Mouse (Mus musculus): Measurements from ENCODE around the gene Efr3b.

Gene Efr3b

GRCm38 (mm10) chr12:4038061-4039041 is at the start of gene Efr3b:
Gene Efr3b (minus strand): TSS chr12:4038915.
- DNase-seq: peak; percentile 80 to 88

DNA sequence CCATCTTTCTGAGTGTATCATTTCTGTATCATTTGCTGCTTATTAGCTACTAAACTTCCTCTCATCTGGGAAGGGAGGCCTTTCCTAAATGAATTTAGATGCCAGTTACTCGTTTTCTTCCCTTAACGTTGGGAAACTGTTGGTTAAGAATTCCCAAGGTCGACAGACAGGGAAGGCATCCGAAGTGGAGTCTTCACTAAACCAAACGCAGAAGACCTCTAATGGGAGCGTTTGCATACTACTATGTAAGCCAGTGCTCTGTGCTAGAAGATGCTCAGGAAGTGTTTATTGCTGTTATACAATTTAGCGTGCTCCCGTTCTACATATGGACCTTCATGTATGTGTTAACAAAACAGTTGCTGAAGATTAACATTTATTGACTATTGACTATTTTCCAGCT is 44.7 kb upstream of the Efr3b start:
- DNase-seq: no peak

DNA sequence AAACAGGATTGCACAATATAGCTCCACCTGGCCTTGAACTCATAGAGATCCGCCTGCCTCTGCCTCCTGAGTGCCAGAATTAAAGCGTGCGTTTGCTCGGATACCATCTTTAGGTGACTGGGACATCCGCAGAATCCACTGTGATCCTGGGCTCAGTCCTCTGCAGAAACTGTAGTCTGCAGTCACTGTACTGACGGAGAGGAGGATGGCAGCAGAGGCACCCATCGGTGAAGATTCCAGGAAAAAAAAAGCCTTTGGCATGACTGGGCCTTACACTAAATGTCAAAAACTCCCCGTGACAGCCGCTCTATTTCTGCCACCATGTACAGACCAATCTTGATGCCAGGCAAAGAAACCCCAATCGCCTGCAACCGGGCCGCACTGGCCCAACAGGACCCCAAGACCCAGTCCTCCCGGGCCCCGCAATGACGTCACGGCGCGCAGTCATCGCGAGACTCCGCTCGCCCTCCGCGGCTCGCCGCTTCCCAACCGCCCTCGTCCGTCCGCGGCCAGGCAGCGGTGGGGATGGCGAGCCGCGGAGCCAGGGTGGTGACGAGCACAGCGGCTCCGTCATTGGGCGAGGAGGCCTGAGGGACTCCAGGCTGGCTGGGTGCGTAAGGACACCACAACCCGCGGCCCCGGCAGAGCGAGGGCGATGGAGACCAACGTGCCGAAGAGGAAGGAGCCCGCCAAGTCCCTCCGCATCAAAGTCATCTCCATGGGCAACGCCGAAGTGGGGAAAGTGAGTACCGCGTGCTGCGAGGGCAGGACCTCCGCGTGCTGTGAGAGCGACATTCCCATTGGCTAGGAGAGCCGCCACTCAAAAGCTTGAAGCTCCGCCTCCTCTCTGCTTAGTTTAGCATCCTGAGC is 43.7 kb upstream of the Efr3b start, which contains the start of gene Dnajc27:
Dnajc27 (plus strand) TSS at position 452 of the 870 bp plus-strand sequence.
- DNase-seq: peak; percentile 94 to 95

DNA sequence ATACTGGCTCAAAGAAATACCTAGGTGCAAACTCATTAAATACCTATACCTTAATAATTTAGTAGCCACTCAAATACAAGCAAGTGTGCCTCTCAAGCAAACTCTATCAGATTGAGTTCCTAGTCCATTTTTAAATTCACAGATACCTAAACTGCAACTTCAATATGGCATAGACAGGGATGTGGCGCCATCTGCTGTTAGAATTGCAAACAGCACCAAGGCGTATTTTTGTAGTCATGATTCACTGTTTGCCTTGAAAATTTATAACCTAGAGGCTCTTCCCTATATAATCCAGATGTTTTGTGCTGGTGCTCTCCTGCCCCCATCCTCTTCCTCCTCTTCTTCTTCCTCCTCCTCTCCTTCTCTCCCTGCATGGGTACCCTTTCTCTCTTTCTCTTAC is 41.6 kb upstream of the Efr3b start:
- peak; percentile 60 to 72 for DNase-seq

- no peak for DNase-seq
These were observed 39.4 kb upstream of the Efr3b start for GRCm38 (mm10) chr12:4078069-4078468.

GRCm38 (mm10) chr12:4076383-4076782 is 37.7 kb upstream of the Efr3b start:
- no peak for DNase-seq

DNA sequence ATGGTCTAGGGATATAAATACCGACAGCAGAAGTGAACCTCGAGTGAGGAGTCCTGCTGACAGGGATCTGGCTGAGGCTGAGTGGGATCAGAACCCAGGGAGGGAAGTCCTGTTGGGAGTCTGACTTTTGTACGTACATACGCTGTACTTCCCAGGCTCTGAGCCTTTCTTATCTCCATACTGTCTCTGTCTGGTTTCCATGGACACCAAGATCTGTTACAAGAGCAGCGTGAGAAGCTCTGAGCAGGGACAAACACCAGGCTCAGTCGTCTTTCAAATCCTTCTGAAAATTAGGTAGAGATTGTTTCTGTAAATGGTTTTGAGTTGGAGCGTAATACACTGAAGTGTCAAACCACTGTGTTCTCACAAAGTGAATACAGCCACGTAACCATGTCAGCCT is 36.7 kb upstream of the Efr3b start:
- DNase-seq: no peak

GRCm38 (mm10) chr12:4071671-4072070 is 33.0 kb upstream of the Efr3b start:
- DNase-seq: no peak

- DNase-seq: no peak
These were observed 29.8 kb upstream of the Efr3b start for GRCm38 (mm10) chr12:4068551-4068950.

DNA sequence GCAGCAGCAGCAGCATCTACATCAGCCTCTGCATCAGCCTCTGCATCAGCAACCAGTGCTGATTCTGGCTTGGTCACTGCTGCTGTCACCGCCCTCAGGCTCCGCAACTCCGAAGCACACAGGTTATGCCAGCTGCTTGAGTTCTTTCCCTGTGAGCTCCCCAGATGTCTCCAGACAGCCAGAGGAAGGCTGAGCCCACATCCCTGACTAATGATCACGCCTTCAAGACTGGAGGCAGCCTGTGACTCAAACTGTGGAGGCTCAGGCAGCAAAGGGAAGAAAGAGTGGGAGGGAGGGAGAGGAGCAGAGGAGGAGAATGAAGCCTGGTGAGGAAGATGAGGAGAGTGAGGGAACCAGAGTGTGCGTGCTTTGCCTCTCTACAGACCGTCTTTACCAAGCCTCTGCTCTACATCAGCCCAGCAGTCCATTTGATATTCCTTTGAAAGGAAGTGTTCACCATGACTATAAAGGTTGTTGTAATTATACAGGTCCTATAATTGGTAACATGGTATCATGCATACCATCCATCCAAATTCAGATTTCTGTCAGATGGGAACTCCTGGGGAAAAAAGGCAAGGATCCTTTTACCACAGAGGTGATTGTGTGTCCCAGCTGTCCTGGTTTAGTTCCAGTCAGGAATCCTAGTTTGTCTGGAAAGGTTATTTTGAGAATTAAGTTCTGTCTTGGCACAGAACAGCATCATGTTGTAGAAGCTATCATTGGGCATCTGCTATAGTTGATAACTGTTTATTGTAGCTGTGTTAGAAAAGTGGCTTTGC is 28.2 kb upstream of the Efr3b start:
- DNase-seq: no peak

DNA sequence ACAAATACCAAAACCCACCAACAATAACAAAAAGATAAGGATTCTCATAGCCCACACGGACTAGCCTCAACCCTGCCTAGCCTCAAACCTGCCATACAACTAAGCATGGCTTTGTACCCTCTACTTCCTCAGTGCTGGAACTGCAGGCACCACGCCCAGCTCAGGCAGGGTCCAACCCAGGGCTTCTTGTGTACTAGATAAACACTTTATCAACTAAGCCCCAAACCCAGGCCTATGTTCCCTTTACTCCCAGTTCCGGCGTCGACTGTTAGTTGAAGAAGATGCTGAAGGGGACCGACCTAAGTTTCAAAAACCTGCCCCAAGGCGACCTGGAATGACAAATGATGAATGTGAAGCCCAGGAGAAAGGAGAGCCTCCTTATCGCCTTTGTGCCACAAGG is 27.2 kb upstream of the Efr3b start:
- DNase-seq: no peak

GRCm38 (mm10) chr12:4065498-4065897 is 26.8 kb upstream of the Efr3b start:
- no peak for DNase-seq

DNA sequence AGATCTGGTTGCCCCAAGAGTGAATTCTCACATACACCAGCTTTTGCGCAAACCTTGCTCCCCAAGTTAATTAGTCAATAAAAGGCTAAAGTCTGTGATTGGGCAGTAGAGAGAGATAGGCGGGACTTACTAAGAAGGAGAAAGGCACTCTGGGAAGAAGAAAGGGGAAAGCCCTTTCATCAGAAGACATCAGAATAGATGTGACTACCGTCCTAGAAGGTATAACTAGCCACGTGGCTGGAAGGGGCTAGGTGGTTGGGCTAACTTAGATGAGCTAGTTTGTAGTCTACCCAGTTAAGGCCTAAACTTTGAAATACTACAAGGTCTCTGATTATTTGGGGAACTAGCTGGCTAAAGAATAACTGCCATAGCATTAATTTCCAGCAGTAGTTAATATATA is 21.0 kb upstream of the Efr3b start:
- DNase-seq: no peak

GRCm38 (mm10) chr12:4058321-4058720 is 19.6 kb upstream of the Efr3b start:
- no peak for DNase-seq

DNA sequence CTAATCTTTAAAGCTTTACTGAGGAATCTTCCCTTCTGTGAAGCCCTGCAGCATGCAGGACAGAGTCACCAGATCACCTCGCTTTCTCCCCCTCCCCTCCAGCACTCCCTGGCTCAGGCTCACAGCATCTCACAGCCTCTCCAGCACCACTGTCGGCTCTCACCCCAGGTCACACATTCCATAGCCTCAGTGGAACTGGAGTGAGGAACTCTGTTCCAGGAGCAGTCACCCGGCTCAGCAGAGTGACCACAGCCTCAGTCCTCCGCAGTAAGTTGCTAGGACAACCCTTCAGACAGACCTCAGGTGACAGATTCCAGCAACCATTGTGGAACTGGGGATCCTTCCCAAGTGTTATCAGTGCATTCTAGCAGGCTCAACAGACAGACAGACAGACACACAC is 16.1 kb upstream of the Efr3b start:
- DNase-seq: no peak

DNA sequence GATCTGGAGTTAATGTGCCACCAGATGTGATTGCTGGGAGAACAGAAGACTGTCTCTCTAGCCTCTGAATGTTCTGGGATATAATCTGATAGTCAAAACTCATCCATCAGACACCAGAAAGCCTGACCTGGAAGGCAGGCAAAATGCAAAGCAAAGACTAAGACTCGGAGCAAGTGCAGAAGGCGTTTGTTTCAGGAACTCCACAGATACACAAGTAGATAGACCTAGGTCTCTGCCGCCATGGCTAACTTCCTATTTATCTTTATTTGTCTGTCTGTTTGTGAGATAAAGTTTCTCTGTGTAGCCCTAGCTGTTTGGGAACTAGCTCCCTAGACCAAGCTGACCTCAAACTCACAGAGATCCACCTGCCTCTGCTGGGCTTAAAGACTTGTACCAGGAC is 14.9 kb upstream of the Efr3b start:
- no peak for DNase-seq

GRCm38 (mm10) chr12:4050861-4051425 is 12.2 kb upstream of the Efr3b start:
- DNase-seq: no peak

- no peak for DNase-seq
These were observed 9.3 kb upstream of the Efr3b start for GRCm38 (mm10) chr12:4048031-4048430.

GRCm38 (mm10) chr12:4045992-4046391 is 7.3 kb upstream of the Efr3b start:
- no peak for DNase-seq

GRCm38 (mm10) chr12:4042411-4042810 is 3.7 kb upstream of the Efr3b start:
- DNase-seq: no peak

GRCm38 (mm10) chr12:4039046-4039445 is 331 bp upstream of the Efr3b start:
- no peak for DNase-seq

- no peak for DNase-seq
These were observed 1.2 kb downstream of the Efr3b start for GRCm38 (mm10) chr12:4037511-4037910.

Data from thymus, postnatal 36 days (tissue).